Mouse (Mus musculus) NIH3T3 (cell line): Measurements from ENCODE around the gene Prrt2.
A peak's percentile ranks its signal among the peaks of the same experiment; 100 is the strongest.

ENCODE experiments used
- DNase-seq: peaks from one replicate; pipeline ENCODE4 v3.0.0-alpha.2; 2012; ENCODE audit warnings: low read depth

Prrt2 gene

GRCm38 (mm10) chr7:126999568-126999967 lies 21.4 kb downstream of the Prrt2 start:
- no peak for DNase-seq

GRCm38 (mm10) chr7:126996449-126996848 lies 24.6 kb downstream of the Prrt2 start:
- peak; percentile 32 for DNase-seq

DNA sequence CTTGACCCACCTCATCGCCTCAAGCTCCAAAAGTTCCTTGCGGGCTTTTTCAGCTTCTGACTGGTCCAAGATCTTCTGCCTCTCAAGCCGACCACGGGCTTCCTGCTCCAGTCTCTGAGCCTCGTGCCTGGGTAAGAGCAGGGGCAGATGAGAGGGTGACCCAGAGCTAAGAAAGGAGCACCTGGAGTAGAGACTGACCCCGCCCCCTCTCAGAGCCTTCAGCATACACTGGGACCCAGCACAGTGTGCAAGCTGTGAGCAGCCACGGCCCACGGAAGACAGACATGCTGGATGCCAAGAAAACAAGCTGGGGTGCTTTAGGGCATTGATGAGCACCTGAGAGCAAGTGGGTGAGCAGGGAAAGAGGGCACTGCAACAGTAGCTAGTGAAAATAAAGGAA lies 32.2 kb downstream of the Prrt2 start:
- DNase-seq = no peak

GRCm38 (mm10) chr7:126986319-126986718 lies 34.7 kb downstream of the Prrt2 start:
- peak; percentile 46 for DNase-seq

GRCm38 (mm10) chr7:126984667-126985444 lies 36.2 kb downstream of the Prrt2 start:
- no peak for DNase-seq

DNA sequence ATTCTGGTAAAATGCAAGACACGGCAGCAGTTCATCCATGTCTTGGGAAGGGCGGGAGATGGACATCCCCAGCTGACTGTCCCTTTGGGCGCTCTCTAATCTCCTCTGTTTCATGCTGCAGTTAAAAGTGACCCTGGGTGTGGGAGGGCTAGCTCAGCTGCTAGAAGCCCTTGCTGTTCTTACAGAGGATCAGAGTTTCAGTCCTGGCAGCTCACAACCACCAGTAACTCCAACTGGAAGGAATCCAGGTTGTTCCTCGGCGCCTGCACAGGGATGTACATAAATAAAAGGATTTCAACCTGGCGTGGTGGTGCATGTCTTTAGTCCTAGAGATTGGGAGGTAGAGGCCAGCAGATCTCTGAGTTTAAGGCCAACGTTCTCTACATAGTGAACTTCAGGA lies 37.9 kb downstream of the Prrt2 start:
- DNase-seq = no peak

DNA sequence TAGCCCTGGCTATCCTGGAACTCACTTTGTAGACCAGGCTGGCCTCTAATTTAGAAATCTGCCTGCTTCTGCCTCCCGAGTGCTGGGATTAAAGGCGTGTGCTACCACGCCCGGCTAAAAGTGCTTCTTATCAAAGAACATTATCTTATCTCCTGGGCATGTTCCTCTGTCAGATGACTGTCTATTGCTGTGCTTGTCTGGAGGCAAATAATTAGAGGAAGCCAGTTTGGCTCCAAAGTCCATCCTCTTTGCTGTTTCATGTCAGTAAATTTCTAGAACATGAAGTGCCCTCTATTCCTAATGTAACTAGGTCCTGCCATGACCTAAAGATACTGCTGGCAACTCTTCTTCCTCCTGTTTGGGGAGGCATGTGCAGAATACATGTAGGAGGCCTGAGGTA lies 39.0 kb downstream of the Prrt2 start:
- no peak for DNase-seq

GRCm38 (mm10) chr7:126981601-126982000 lies 39.4 kb downstream of the Prrt2 start:
- DNase-seq = no peak

DNA sequence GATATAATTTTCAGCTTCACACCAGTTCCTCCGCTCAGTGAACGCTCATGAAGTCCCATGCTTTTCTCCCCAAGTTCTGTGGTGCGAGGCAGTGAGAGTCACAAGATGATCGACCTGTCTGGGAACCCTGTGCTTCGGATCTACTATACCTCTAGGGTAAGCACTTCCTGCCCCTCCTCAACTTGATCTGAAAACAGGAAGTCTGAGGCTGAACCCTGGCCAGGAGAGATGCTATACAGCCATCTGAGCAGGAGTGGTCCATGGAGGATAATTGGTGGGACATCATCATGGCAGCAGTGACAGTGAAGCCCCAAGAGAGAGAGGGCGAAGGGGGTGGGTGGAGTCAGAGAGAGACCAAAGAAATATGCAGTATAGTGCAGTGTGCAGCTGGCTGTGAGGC lies 42.2 kb downstream of the Prrt2 start:
- DNase-seq = no peak

DNA sequence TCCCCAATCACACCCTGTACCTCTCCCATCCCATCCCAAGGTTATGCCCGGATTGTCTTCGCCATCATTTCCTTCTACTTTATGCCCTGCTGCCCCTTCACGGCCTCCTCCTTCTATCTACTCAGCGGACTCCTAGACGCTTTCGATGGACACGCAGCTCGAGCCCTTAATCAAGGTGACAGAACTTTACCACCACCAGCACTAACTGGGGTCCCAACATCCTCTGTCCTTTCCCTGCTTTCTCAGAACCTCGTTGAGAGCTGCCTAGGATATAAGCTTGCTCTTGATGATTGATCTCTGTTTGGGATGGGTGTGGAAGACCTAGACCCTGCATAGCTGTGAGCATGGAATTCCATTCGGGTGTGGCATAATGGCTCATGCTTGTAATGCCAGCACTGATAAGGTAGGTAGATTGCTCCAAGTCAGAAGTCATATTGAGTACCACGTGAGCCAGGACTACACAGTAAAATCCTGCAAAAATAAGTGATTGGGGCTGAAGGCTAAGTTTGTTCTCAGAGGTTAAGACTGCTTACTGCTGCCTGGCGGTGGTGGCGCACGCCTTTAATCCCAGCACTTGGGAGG lies 44.0 kb downstream of the Prrt2 start:
- no peak for DNase-seq

GRCm38 (mm10) chr7:126975950-126976866 lies 44.8 kb downstream of the Prrt2 start, which contains the start of gene Cdiptos:
Cdiptos (minus strand) TSS chr7:126976098.
- DNase-seq = peak; percentile 97

DNA sequence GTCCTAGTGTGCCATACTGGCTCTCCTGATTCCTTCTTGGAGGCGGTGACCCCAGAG lies 45.3 kb downstream of the Prrt2 start, which contains the start of gene Cdipt:
Cdipt (plus strand) TSS at position 22 of the 57 bp plus-strand sequence.
- no peak for DNase-seq

DNA sequence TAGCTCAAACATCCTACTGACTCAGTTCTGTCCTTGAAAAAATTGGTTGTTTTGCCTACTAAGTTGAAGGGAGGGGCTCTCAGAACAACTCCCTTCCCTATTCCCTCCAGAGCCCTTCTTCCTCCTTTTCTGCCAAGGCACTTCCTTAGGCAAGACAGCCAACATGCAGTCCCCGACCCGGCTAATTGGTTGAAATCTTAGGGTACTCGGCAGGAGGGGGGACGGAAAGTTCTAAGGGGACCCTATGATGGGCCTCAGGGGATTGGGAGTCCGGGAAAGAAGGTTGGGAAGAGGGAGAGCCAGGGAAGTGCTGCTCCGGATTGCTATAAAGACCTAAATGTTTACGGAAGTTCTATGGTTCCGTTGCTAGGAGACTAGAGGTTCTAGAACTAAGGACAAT lies 45.5 kb downstream of the Prrt2 start:
- peak; percentile 45 for DNase-seq
